ENCODE assay signal across 8 mouse cellular contexts in the genomic region with DNA sequence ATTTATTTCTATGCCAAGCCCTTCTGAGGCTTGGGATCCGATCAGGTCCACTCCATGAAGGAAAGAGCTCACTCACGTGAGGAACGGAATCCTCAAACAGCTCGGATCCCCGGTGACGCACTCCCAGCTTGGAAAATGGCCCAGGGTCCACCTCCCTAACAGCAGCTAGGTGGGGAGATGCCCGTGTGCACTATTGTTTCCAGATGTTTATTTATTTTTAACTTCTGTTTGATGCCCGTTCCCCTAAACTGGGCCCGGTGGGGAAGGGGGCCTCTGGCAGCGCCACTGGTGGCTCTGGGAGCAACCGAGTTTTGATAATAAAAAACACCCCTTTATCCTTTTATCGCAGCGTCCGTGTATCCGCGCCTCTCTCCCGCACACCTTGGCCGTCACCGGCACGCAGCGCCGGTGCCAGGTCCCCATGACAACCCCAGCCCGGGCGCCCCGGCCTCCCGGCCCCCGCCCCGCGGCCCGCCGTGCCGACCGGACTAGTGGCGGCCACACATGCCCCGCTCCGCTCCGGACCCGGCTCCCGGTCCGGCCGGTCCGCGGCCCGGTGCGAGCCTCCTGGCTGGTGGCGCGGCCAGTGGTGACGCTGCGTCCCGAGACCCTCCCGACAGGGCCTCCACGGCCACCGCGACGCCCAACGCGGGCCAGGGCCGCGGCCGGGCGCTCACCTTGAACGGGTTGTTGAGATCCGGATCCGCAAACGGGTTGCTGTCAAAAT. TPM values are rescaled to one million over a fixed set of nuclear protein-coding genes. Genes with fewer than 3 reads are reported as not detected.
DNase-seq lines count a peak whose midpoint lies in the region; ATAC-seq and TF ChIP-seq lines count a peak whose summit lies in the region.

No protein-coding gene starts in this region.

- DNase-seq in adrenal gland, adult 2 months = peak; percentile 77
- DNase-seq in embryonic facial prominence, embryonic 11.5 days (ENCODE audit: low spot score) = peak; percentile 68
- peak; percentile 55 for DNase-seq in kidney, postnatal 0 days (ENCODE audit: low spot score)
- DNase-seq in retina, embryonic 14.5 days (ENCODE audit: low spot score) = peak; percentile 21
- no peak for DNase-seq in T-cell, adult 2 months (ENCODE audit: low spot score)

- H3K4me3 ChIP-seq in embryonic facial prominence, embryonic 11.5 days (ENCODE audit: low read depth, low read length) = peak overlapping the region; percentile 92
- H3K4me3 ChIP-seq in heart, embryonic 13.5 days = peak overlapping the region; percentile 84
- H3K4me3 ChIP-seq in kidney, postnatal 0 days (replicated peaks; ENCODE audit: low read depth, low read length) = peak overlapping the region; percentile 98
- peak overlapping the region; percentile 80 for H3K4me3 ChIP-seq in lung, embryonic 15.5 days

- peak; percentile 6 for ATAC-seq in CD4-positive, CD25-positive, alpha-beta regulatory T cell, adult 4 months
- ATAC-seq in embryonic facial prominence, embryonic 11.5 days (replicated peaks; ENCODE audit: insufficient number of reproducible peaks, low FRiP score, low TSS enrichment, low read depth) = peak; percentile 68; the same call in 1 of the 2 replicates
- peak; percentile 28 for ATAC-seq in heart, embryonic 13.5 days (ENCODE audit: extremely low read depth, insufficient number of reproducible peaks, low FRiP score, low TSS enrichment)
- ATAC-seq in kidney, postnatal 0 days (replicated peaks; ENCODE audit: low FRiP score, low read depth) = no peak
- ATAC-seq in lung, embryonic 15.5 days (ENCODE audit: borderline replicate concordance, extremely low read depth, low FRiP score, low TSS enrichment) = peak; percentile 75

- no peaks in the 10 kb centered on the region; the same call in 1 of the 2 replicates for H3K4me1 ChIP-seq in embryonic facial prominence, embryonic 11.5 days (ENCODE audit: control insufficient read depth, insufficient read depth, low read length)
- peaks cover 14% of the 10 kb centered on the region for H3K4me1 ChIP-seq in heart, embryonic 13.5 days
- peaks cover 7% of the 10 kb centered on the region; the same call in 1 of the 2 replicates for H3K4me1 ChIP-seq in kidney, postnatal 0 days (replicated peaks; ENCODE audit: insufficient read depth, low read length)
- H3K4me1 ChIP-seq in lung, embryonic 15.5 days = peaks cover 11% of the 10 kb centered on the region

- no peak for TF ChIP-seq CTCF in kidney, postnatal 0 days (IDR thresholded peaks at IDR 0.05; ENCODE audit: low read depth)

- no peaks in the 10 kb centered on the region for H3K36me3 ChIP-seq in embryonic facial prominence, embryonic 11.5 days (replicated peaks; ENCODE audit: control insufficient read depth, insufficient read depth, low read depth, low read length)
- H3K36me3 ChIP-seq in heart, embryonic 13.5 days = no peaks in the 10 kb centered on the region
- H3K36me3 ChIP-seq in kidney, postnatal 0 days (ENCODE audit: insufficient read depth, low read length) = no peaks in the 10 kb centered on the region
- no peaks in the 10 kb centered on the region for H3K36me3 ChIP-seq in lung, embryonic 15.5 days

- peak overlapping the region; percentile 84 for H3K9ac ChIP-seq in embryonic facial prominence, embryonic 11.5 days (replicated peaks; ENCODE audit: low read length)
- H3K9ac ChIP-seq in heart, embryonic 13.5 days = peak overlapping the region; percentile 92
- H3K9ac ChIP-seq in kidney, postnatal 0 days (ENCODE audit: low read depth, low read length) = peak overlapping the region; percentile 94
- peak overlapping the region; percentile 77 for H3K9ac ChIP-seq in lung, embryonic 15.5 days

- no peaks in the 10 kb centered on the region for H3K9me3 ChIP-seq in embryonic facial prominence, embryonic 11.5 days (replicated peaks; ENCODE audit: control insufficient read depth, low read length)
- H3K9me3 ChIP-seq in heart, embryonic 13.5 days = no peaks in the 10 kb centered on the region
- no peaks in the 10 kb centered on the region for H3K9me3 ChIP-seq in kidney, postnatal 0 days (replicated peaks; ENCODE audit: low read length)
- no peaks in the 10 kb centered on the region for H3K9me3 ChIP-seq in lung, embryonic 15.5 days

- no peaks in the 10 kb centered on the region for H3K27me3 ChIP-seq in embryonic facial prominence, embryonic 11.5 days (ENCODE audit: control insufficient read depth, insufficient read depth, low read length)
- no peaks in the 10 kb centered on the region for H3K27me3 ChIP-seq in heart, embryonic 13.5 days (replicated peaks)
- H3K27me3 ChIP-seq in kidney, postnatal 0 days (ENCODE audit: insufficient read depth, low read length) = no peaks in the 10 kb centered on the region
- no peaks in the 10 kb centered on the region for H3K27me3 ChIP-seq in lung, embryonic 15.5 days

- under 1% methylated on average over 60 of the region's 65 CpGs for WGBS in embryonic facial prominence, embryonic 11.5 days
- under 1% methylated on average over 65 of the region's 65 CpGs for WGBS in heart, embryonic 13.5 days
- WGBS in kidney, postnatal 0 days = under 1% methylated on average over 58 of the region's 65 CpGs
- WGBS in lung, embryonic 15.5 days = 2% methylated on average over 63 of the region's 65 CpGs

- H3K4me2 ChIP-seq in embryonic facial prominence, embryonic 11.5 days (ENCODE audit: low read depth, low read length) = peak overlapping the region; percentile 79
- H3K4me2 ChIP-seq in heart, embryonic 13.5 days = peak overlapping the region; percentile 81
- H3K4me2 ChIP-seq in kidney, postnatal 0 days (ENCODE audit: low read length) = peak overlapping the region; percentile 88
- peak overlapping the region; percentile 86 for H3K4me2 ChIP-seq in lung, embryonic 15.5 days

- peak overlapping the region; percentile 52; the same call in 1 of the 2 replicates for H3K27ac ChIP-seq in embryonic facial prominence, embryonic 11.5 days (replicated peaks; ENCODE audit: low read depth, low read length)
- H3K27ac ChIP-seq in heart, embryonic 13.5 days (replicated peaks) = peak overlapping the region; percentile 70
- peak overlapping the region; percentile 84 for H3K27ac ChIP-seq in kidney, postnatal 0 days
- H3K27ac ChIP-seq in lung, embryonic 15.5 days = peak overlapping the region; percentile 62

RNA-seq across cellular contexts. Expression of gene Scamp1, which starts 1.0 kb away (rescaled TPM):
- 1 to 10 TPM; 2.5 to 3.0 TPM for polyA plus RNA-seq in CD4-positive, CD25-positive, alpha-beta regulatory T cell, adult 4 months (2017; shearing (Covaris generic))
- 10 to 100 TPM; 59.4 to 75.8 TPM for total RNA-seq in adrenal gland, adult 2 months (2021)
- 15.0 and 18.2 TPM in 2 replicates for polyA plus RNA-seq in adrenal gland, adult 2 months (2012; rRNA removed)
- polyA plus RNA-seq in embryonic facial prominence, embryonic 11.5 days (2014; fragmentation: Nextera tagmentation; extraction: Ambion mirVana) = 26.2 and 29.6 TPM in 2 replicates
- polyA plus RNA-seq in heart, embryonic 13.5 days (2015; fragmentation: Nextera tagmentation; extraction: Ambion mirVana) = 20.4 and 21.4 TPM in 2 replicates
- 27.2 and 29.4 TPM in 2 replicates for polyA plus RNA-seq in kidney, postnatal 0 days (2015; fragmentation: Nextera tagmentation; extraction: Ambion mirVana)
- 29.9 and 31.7 TPM in 2 replicates for polyA plus RNA-seq in lung, embryonic 15.5 days (2015; fragmentation: Nextera tagmentation; extraction: Ambion mirVana)
